Mouse (Mus musculus) spleen, adult 18-20 months (tissue): Measurements from ENCODE around the gene Tmem131l.
A peak's percentile ranks its signal among the peaks of the same experiment; 100 is the strongest.
"Not testable (repeated sequence)": the region's sequence is repeated elsewhere in the genome, so short reads cannot be mapped to it uniquely, and the experiment has no call there.

Experiments used
- DNase-seq, 2 experiments: peaks; one replicate each; pipeline ENCODE4 v3.0.0; 2022; ENCODE audit warnings: mixed read lengths in 2 of 2

The Tmem131l gene

DNA sequence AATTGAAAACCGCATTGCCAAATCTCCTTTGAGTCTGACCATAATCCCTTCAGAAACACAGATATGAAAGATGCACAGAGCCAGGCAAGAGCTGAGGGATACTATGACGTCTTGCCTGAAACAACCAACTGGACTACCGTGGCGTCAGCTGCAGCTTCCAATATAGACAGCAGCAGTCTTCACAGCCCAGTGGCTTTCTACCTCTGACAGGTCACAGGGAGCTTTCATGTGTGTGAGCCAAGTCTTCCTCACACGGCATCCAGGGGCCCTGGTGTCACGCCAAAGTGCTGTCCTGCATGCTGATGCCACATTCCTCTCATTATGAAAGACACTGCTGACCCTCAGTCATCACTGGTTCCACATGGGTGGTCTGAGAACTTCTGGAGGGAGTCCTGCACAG is 134.8 kb downstream of the Tmem131l start:
- DNase-seq = no peak

GRCm38 (mm10) chr3:83904176-83904958 is 135.6 kb downstream of the Tmem131l start:
- DNase-seq = no peak

DNA sequence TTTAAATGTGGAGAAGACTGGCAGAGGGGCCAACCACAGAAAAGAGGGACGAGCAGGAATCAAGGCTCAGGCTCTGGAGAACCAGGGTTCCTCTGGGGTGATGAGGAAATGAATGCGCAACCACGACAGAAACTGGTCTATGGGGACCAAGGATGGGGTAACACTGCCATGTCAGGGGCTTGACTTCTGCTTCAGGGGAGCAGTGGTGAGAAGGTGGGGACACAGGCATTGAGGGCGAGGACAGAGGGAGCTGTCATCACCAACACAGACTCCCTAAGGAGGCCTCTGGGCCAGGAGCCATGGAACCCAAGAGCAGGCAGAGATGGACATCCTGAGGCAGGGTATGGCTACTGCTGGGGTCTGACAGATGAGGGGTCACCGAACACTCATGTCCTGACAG is 137.0 kb downstream of the Tmem131l start:
- no peak for DNase-seq

- no peak for DNase-seq
Measured at GRCm38 (mm10) chr3:83902459-83902858, 137.5 kb downstream of the Tmem131l start.

DNA sequence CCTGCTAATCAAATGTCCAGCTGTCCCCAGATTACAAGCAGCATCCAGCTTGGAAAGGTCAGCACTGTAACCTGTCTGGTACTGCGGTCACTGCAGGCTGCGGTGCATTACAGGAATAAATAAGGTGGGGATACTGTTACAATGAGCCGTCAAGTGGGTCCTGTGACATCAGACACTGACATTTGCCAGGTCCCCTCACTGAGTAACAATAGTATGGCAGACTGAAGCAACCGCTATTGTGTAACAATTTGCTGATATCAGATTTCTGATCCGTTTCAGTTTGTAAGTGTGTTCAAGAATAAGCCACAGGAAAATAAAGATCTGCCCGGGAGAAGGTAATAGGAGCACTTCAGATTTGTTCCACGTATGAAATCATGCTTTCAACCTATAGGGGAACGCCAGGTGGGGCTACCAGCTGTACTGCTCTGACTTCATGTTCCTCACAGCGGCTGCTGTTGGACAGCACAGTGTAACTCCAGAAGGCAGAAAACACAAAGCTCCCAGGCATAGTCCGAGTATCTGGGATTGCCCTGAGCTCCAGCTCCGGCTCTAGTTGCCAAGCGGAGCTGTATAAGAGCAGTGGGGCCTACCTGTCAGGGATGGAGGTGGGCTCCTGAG is 139.1 kb downstream of the Tmem131l start:
- DNase-seq = no peak

GRCm38 (mm10) chr3:83899556-83899955 is 140.4 kb downstream of the Tmem131l start:
- DNase-seq = peak in 1 of 2 experiments; percentile 38

DNA sequence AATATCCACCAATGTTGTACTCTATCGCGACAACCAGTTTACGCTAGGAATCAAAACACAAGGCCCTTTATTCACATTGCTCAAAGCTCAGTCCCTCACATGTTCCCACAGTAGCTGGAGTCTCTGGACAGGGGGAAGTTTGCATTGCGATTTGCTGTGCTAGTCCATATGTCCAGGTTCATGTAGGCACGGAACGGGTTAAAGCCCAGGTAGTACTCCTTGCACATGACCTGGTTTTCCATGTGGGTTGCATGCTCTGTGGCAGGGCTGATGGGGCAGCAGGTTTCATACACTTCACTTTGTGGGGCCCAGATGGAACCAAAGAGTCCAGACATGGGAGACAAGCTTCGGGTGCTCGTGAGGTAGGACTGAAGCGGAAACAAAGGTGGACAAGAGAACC is 141.7 kb downstream of the Tmem131l start:
- no peak for DNase-seq

DNA sequence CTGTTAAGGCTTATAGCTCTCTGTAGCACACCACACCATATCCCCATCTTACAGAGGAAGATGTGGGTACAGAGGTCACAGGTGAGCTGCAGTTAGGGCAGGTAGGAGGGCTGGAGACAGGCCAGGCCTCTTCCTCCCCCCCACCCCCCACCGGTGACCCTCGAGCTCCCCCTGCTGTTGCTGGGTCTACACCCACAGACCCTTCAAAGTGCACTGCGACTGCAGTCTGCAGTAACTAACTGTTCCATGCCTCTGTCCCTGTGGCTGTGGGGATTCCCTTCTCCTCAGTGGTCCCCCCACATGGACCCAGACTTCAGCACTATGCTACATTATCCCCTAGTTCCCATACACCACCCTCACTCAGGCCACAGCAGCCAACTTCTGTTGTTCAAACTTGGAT is 144.2 kb downstream of the Tmem131l start:
- DNase-seq = peak in 1 of 2 experiments; percentile 30

- DNase-seq = no peak
Measured at GRCm38 (mm10) chr3:83895111-83895510, 144.9 kb downstream of the Tmem131l start.

- DNase-seq = no peak
Measured at GRCm38 (mm10) chr3:83885163-83885562, 154.8 kb downstream of the Tmem131l start.

DNA sequence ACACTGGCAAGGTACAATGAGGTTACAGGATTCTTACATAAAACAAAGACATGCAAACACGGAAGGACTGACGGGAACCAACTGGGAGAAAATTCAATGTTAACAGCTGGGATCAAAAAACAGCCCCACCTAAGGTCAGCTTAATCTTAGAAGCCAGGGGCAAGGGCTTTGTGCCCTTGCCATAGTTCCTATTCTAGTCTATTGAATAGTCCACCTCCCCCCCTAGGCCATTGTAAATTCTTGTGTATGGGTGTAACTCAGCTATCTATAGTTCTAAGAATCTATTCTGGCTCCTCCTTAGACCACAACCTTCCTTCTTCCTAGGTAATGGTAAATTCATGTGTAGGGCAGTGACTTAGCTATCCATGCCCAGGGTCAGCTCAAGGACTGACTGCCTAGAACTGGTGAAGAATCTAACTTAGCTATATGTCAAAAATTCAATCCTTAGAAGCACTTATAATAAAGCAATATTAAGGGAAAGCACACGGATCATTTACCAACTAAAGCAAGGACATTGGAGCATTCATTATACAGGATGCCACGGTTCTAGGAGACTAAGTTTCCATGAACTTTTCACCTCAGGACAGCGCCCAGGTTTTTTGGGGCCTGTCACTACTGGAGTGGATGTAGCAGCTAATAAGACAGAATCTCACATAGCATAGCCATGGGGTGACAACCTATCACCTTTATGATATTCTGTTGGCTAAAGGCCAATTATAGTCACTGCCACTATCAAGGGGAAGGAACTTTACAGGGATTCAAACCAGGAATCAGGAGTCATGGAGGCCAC is 160.5 kb downstream of the Tmem131l start:
- not testable (repeated sequence) for DNase-seq

- DNase-seq = no peak
Measured at GRCm38 (mm10) chr3:83878801-83879200, 161.2 kb downstream of the Tmem131l start.

- no peak for DNase-seq
Measured at GRCm38 (mm10) chr3:83876299-83876698, 163.7 kb downstream of the Tmem131l start.

- DNase-seq = not testable (repeated sequence)
Measured at GRCm38 (mm10) chr3:83875078-83875477, 164.9 kb downstream of the Tmem131l start.

DNA sequence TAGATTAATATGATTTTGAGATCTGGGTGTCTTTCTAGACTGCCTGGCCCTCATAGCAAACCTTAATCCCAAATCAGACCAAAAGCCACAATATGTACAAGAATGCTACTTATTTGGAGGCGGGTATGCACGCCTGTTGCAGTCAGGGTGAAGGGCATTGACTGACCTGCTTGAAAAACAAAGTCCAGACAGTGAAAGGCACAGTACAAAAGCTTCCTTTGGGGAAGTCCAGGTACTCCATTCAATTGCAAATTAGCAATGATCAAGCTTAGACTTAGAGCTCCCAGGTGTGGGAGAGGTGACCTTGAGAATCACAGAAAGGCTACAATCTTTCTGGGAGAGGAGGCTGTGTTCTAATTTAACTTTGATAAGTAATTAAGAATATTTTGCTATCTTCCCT is 167.1 kb downstream of the Tmem131l start:
- not testable (repeated sequence) for DNase-seq

DNA sequence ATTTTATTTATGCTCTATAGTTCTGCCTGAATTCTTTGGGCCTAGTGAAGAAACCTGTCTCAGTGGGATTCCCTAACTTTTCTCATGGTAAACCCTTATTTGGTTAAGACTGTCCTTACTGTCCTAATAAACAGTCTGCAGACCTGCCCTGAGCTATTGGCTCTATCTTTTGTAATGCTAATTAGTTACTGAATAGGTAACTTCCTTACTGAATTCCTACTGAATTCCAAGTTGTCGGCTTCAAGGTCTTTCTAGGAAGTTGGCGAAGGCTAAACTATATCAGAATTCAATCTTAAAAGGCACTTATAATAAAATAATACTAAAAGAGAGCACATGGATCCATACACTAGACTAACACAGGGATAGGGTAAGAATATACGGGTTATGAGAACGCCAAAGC is 168.0 kb downstream of the Tmem131l start:
- DNase-seq = not testable (repeated sequence)

GRCm38 (mm10) chr3:83871559-83871958 is 168.4 kb downstream of the Tmem131l start:
- not testable (repeated sequence) for DNase-seq

DNA sequence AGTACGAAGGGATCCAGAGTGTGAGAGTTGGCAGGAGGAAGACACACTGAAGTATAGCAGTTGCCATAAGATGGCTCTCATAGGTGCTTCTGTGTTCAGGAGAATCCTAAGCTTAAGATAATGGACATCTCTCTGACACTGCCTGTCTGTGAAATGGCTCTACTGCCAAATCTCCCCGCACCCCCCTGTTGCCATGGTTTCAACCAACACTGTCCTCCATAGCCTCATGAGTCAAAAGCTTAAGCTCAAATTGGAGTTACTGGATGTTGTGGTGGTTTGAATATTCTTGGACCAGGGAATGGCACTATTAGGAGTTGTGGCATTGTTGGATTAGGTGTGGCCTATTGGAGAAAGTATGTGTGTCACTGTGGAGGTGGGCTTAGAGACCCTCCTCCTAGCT is 170.2 kb downstream of the Tmem131l start:
- no peak for DNase-seq

GRCm38 (mm10) chr3:83867026-83867425 is 172.9 kb downstream of the Tmem131l start:
- DNase-seq = not testable (repeated sequence)

DNA sequence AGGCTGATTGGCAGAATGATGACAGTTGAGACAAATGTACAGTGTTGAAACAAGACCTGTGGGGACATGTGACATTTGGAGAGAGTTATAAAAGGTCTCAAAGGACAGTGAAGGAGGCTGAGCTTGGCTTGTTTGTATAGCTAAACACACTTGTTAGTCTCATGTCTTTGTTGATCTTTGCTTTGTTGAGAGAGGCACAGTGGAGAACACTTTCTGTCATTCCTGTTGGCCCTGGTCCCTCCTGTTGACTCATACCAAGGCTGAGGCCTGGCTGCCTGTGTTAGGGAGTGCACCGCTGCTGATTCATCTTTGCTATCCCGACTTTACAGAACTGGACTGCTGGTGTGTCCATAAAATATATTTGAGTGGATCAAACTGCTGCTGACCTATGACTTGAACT is 174.8 kb downstream of the Tmem131l start:
- no peak for DNase-seq

- DNase-seq = no peak
Measured at GRCm38 (mm10) chr3:83864064-83864548, 175.9 kb downstream of the Tmem131l start.

GRCm38 (mm10) chr3:83862956-83863355 is 177.0 kb downstream of the Tmem131l start:
- peak; percentile 62 to 64 for DNase-seq

- no peak for DNase-seq
Measured at GRCm38 (mm10) chr3:83859595-83859994, 180.4 kb downstream of the Tmem131l start.
